ENCODE assay signal across 8 mouse cellular contexts in genomic region chr19:3669100-3669499, GRCm38 (mm10). TPM values are rescaled to one million over a fixed set of nuclear protein-coding genes. Genes with fewer than 3 reads are reported as not detected.
DNase-seq lines count a peak whose midpoint lies in the region; ATAC-seq lines count a peak whose summit lies in the region.

No protein-coding gene starts in this region.

- intact Hi-C loops in left cerebral cortex, postnatal 4 days (cut with DNase I): no loop called here

- H3K4me2 ChIP-seq in neural tube, embryonic 13.5 days: no peak overlapping the region
- H3K4me2 ChIP-seq in embryonic facial prominence, embryonic 14.5 days (ENCODE audit: low read depth, low read length): peak overlapping the region; percentile 26
- H3K4me2 ChIP-seq in intestine, embryonic 15.5 days (replicated peaks): peak overlapping the region; percentile 22; the same call in 1 of the 2 replicates
- H3K4me2 ChIP-seq in lung, embryonic 15.5 days: peak overlapping the region; percentile 35

- no peaks in the 10 kb centered on the region for H3K27me3 ChIP-seq in neural tube, embryonic 13.5 days
- H3K27me3 ChIP-seq in embryonic facial prominence, embryonic 14.5 days (replicated peaks; ENCODE audit: control insufficient read depth, insufficient read depth, low read length): no peaks in the 10 kb centered on the region
- H3K27me3 ChIP-seq in intestine, embryonic 15.5 days (replicated peaks): no peaks in the 10 kb centered on the region
- no peaks in the 10 kb centered on the region for H3K27me3 ChIP-seq in lung, embryonic 15.5 days

- no peak for DNase-seq in neural tube, embryonic 10.5 days (ENCODE audit: extremely low spot score, low spot score)
- DNase-seq in embryonic facial prominence, embryonic 14.5 days (ENCODE audit: low spot score): peak; percentile 80
- DNase-seq in thymus, postnatal 4 days: peak; percentile 53
- no peak for DNase-seq in right cerebral cortex, adult 18-20 months
- no peak for DNase-seq in left cerebral cortex, postnatal 4 days

- WGBS in neural tube, embryonic 13.5 days: 58% methylated on average over 13 of the region's 13 CpGs
- WGBS in embryonic facial prominence, embryonic 14.5 days: 36% methylated on average over 13 of the region's 13 CpGs
- 39% methylated on average over 13 of the region's 13 CpGs for WGBS in intestine, embryonic 15.5 days
- WGBS in lung, embryonic 15.5 days: 32% methylated on average over 13 of the region's 13 CpGs

- no peaks in the 10 kb centered on the region for H3K36me3 ChIP-seq in neural tube, embryonic 13.5 days
- peaks cover 27% of the 10 kb centered on the region for H3K36me3 ChIP-seq in embryonic facial prominence, embryonic 14.5 days (ENCODE audit: control insufficient read depth, insufficient read depth, low read length)
- peaks cover 3% of the 10 kb centered on the region; the same call in 1 of the 2 replicates for H3K36me3 ChIP-seq in intestine, embryonic 15.5 days
- H3K36me3 ChIP-seq in lung, embryonic 15.5 days: peaks cover 12% of the 10 kb centered on the region

- no peaks in the 10 kb centered on the region for H3K9me3 ChIP-seq in neural tube, embryonic 13.5 days
- 0 out of 2 replicates have a peak, but pooled peaks cover 9% of the 10 kb centered on the region for H3K9me3 ChIP-seq in embryonic facial prominence, embryonic 14.5 days (ENCODE audit: control insufficient read depth, low read length)
- H3K9me3 ChIP-seq in intestine, embryonic 15.5 days: no peaks in the 10 kb centered on the region
- no peaks in the 10 kb centered on the region for H3K9me3 ChIP-seq in lung, embryonic 15.5 days

- peak overlapping the region; percentile 59; the same call in 1 of the 2 replicates for H3K27ac ChIP-seq in neural tube, embryonic 13.5 days (replicated peaks)
- peak overlapping the region; percentile 83 for H3K27ac ChIP-seq in embryonic facial prominence, embryonic 14.5 days (replicated peaks; ENCODE audit: low read depth, low read length)
- peak overlapping the region; percentile 42; the same call in 1 of the 2 replicates for H3K27ac ChIP-seq in intestine, embryonic 15.5 days
- H3K27ac ChIP-seq in lung, embryonic 15.5 days: peak overlapping the region; percentile 85

- no peak for ATAC-seq in neural tube, embryonic 13.5 days (ENCODE audit: low read depth)
- ATAC-seq in embryonic facial prominence, embryonic 14.5 days (ENCODE audit: low read depth): peak; percentile 81
- ATAC-seq in intestine, embryonic 15.5 days: peak; percentile 50
- peak; percentile 50 for ATAC-seq in lung, embryonic 15.5 days (ENCODE audit: borderline replicate concordance, extremely low read depth, low FRiP score, low TSS enrichment)

- H3K4me3 ChIP-seq in neural tube, embryonic 13.5 days: no peak overlapping the region
- H3K4me3 ChIP-seq in embryonic facial prominence, embryonic 14.5 days (ENCODE audit: low read depth, low read length): no peak overlapping the region
- H3K4me3 ChIP-seq in intestine, embryonic 15.5 days (replicated peaks): no peak overlapping the region
- H3K4me3 ChIP-seq in lung, embryonic 15.5 days: no peak overlapping the region

- peaks cover 40% of the 10 kb centered on the region for H3K4me1 ChIP-seq in neural tube, embryonic 13.5 days (replicated peaks)
- peaks cover 55% of the 10 kb centered on the region for H3K4me1 ChIP-seq in embryonic facial prominence, embryonic 14.5 days (ENCODE audit: control insufficient read depth, insufficient read depth, low read length)
- H3K4me1 ChIP-seq in intestine, embryonic 15.5 days (replicated peaks): peaks cover 45% of the 10 kb centered on the region
- H3K4me1 ChIP-seq in lung, embryonic 15.5 days: peaks cover 62% of the 10 kb centered on the region

- H3K9ac ChIP-seq in neural tube, embryonic 13.5 days: no peak overlapping the region
- peak overlapping the region; percentile 19; the same call in 1 of the 2 replicates for H3K9ac ChIP-seq in embryonic facial prominence, embryonic 14.5 days (ENCODE audit: low read depth, low read length)
- no peak overlapping the region for H3K9ac ChIP-seq in intestine, embryonic 15.5 days
- no peak overlapping the region for H3K9ac ChIP-seq in lung, embryonic 15.5 days

RNA-seq across cellular contexts. Expression of gene Lrp5, which starts 17.3 kb away (rescaled TPM):
- 1.6 and 1.9 TPM in 2 replicates for polyA plus RNA-seq in neural tube, embryonic 13.5 days (2015; fragmentation: Nextera tagmentation; extraction: Ambion mirVana)
- polyA plus RNA-seq in embryonic facial prominence, embryonic 14.5 days (2014; fragmentation: Nextera tagmentation; extraction: Ambion mirVana): 10.1 and 10.6 TPM in 2 replicates
- 5.2 and 5.4 TPM in 2 replicates for polyA plus RNA-seq in intestine, embryonic 15.5 days (2015; fragmentation: Nextera tagmentation; extraction: Ambion mirVana)
- polyA plus RNA-seq in lung, embryonic 15.5 days (2015; fragmentation: Nextera tagmentation; extraction: Ambion mirVana): 7.7 TPM in 2 replicates
- 10 to 100 TPM; 11.9 to 13.2 TPM for total RNA-seq in left cerebral cortex, postnatal 4 days (2021)

RNA-seq across cellular contexts. Expression of gene 1810055G02Rik, which starts 39.0 kb away (rescaled TPM):
- 38.5 and 42.5 TPM in 2 replicates for polyA plus RNA-seq in neural tube, embryonic 13.5 days (2015; fragmentation: Nextera tagmentation; extraction: Ambion mirVana)
- polyA plus RNA-seq in embryonic facial prominence, embryonic 14.5 days (2014; fragmentation: Nextera tagmentation; extraction: Ambion mirVana): 59.2 and 61.4 TPM in 2 replicates
- polyA plus RNA-seq in intestine, embryonic 15.5 days (2015; fragmentation: Nextera tagmentation; extraction: Ambion mirVana): 39.9 and 41.9 TPM in 2 replicates
- 31.9 and 32.2 TPM in 2 replicates for polyA plus RNA-seq in lung, embryonic 15.5 days (2015; fragmentation: Nextera tagmentation; extraction: Ambion mirVana)
- 10 to 100 TPM; 38.8 to 40.6 TPM for total RNA-seq in left cerebral cortex, postnatal 4 days (2021)

Comparison
In these comparisons a context has a peak if more than half of its experiments do, and no peak if none do; other contexts are left out.
1. DNase-seq: peak in embryonic facial prominence, embryonic 14.5 days (single experiment) and thymus, postnatal 4 days (single experiment); none in neural tube, embryonic 10.5 days (single experiment), right cerebral cortex, adult 18-20 months (single experiment) and left cerebral cortex, postnatal 4 days (single experiment).
2. Peak in every context shown above with its lines, with median percentiles within 50 percentile points of each other: H3K27ac ChIP-seq.